Mouse (Mus musculus): ENCODE results near the gene Kpna1.
A peak's percentile ranks its signal among the peaks of the same experiment; 100 is the strongest.
"Not testable (repeated sequence)": the region's sequence is repeated elsewhere in the genome, so short reads cannot be mapped to it uniquely, and the experiment has no call there.

The Kpna1 gene

DNA sequence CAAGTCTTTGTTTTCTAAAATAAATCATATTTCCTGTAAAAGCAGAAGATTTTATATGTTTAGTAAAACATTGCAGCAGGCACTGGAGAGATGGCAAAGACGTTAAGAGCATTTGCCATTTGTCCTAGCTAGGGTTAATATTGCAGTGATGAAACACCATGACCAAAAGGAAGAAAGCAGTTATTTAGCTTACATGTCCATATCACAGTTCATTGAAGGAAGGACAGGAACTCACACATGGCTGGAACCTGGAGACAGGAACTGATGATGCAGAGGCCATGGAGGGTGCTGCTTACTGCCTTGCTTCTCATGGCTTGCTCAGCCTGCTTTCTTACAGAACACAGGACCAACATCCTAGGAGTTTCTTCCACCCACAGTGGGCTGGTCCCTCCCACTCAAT lies 13.8 kb downstream of the Kpna1 start:
- DNase-seq, result no peak

DNA sequence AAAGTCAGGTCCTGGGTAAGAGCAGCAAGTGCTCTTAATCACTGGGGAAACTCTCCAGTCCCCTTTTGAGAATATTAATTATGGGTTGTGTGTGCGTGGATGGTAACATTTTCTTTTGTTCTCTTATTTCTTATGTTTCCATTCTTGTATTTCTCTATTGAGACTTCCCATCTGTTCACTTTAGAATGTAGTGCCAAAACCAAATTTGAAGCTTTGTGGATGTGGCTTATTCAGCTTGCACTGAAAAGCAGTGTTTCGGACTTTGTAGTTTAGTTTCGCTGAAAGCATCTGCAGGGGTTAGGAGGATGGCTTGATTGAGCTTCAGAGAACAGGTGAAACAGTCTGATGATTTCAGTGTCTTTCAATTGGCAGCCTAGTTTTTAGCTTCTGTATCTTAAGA lies 14.8 kb downstream of the Kpna1 start:
- DNase-seq, result no peak

DNA sequence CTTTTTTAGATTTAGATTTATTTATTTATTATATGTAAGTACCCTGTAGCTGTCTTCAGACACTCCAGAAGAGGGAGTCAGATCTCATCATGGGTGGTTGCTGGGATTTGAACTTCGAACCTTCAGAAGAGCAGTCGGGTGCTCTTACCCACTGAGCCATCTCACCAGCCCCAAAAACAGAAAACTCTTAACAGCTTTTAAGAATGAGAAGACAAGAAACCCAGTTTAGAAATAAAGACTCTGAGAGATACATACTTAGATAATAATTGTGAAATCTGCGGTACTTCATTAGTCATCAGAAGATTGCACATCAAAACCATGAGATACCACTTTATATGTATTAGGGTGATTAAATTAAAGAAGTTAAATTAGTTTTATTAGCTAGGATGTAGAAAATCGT lies 20.3 kb downstream of the Kpna1 start:
- not testable (repeated sequence) for DNase-seq

GRCm38 (mm10) chr16:36008396-36008795 lies 29.8 kb downstream of the Kpna1 start:
- no peak for DNase-seq

DNA sequence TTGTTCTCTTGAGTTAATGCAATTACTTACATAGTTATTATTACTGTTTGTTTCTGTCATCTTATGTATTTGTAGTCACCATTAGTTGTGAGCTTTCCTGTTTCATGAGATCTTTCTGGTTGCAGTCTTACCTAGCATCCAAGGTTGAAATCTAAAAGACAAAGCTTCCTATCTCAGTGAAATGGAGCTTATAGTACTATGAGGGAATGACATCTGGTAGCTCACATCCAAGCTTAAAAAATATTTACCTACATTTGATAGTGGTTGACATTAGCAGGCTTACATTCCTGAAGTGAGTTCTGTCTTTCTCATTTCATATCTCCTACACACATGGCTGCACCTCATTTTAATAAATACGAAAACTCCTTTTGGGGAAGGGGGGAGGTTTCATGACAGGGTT lies 37.8 kb downstream of the Kpna1 start:
- no peak for DNase-seq

- DNase-seq, result not testable (repeated sequence)
Measured at GRCm38 (mm10) chr16:36028120-36028519, 49.6 kb downstream of the Kpna1 start.

GRCm38 (mm10) chr16:36040640-36041624 lies 62.4 kb downstream of the Kpna1 start, which contains the start of gene Wdr5b:
Gene Wdr5b (plus strand): TSS chr16:36041190.
- DNase-seq, result peak; percentile 95

DNA sequence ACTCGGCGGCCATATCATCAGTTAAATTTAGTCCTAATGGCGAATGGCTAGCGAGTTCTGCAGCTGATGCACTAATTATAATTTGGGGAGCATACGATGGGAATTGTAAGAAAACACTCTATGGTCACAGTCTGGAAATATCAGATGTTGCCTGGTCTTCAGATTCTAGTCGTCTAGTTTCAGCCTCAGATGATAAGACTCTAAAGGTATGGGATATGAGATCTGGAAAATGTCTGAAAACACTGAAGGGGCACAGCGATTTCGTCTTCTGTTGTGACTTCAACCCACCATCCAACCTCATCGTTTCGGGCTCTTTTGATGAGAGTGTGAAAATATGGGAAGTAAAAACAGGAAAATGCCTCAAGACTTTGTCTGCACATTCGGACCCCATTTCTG lies 63.1 kb downstream of the Kpna1 start:
- DNase-seq, result no peak

- no peak for DNase-seq
Measured at GRCm38 (mm10) chr16:36043073-36043472, 64.5 kb downstream of the Kpna1 start.

- DNase-seq, result no peak
Measured at GRCm38 (mm10) chr16:36043964-36044363, 65.4 kb downstream of the Kpna1 start.

GRCm38 (mm10) chr16:36047538-36047937 lies 69.0 kb downstream of the Kpna1 start:
- DNase-seq, result no peak

GRCm38 (mm10) chr16:36051491-36051890 lies 72.9 kb downstream of the Kpna1 start:
- no peak for DNase-seq

- no peak for DNase-seq
Measured at GRCm38 (mm10) chr16:36053524-36054275, 75.2 kb downstream of the Kpna1 start.

- DNase-seq, result no peak
Measured at GRCm38 (mm10) chr16:36054920-36055319, 76.4 kb downstream of the Kpna1 start.

GRCm38 (mm10) chr16:36056416-36056815 lies 77.9 kb downstream of the Kpna1 start:
- DNase-seq, result no peak

DNA sequence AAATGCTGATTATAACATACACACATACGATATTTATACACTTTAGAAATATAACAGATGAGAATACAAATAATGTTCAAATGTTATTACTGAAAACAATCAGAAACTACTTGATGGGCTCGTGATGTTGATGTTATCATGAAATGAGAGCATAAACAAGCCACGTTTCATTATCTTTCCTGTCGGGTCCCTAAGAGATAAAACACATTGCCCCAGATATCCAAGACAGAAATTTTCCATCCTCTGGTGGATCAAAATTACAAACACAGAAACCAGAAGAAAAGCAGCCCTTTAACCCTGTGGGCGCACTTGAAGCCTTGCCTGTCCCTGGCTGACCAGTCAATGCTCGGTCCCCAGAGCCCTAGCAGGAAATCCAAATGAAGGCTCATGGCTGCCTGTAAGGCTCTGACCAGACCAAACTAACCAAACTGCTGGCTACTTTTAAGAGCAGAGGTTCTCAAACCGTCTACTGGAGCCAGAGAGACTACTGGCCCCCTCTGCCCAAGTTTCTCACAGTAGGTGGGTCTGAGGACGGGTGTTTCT lies 79.5 kb downstream of the Kpna1 start:
- DNase-seq, result no peak

DNA sequence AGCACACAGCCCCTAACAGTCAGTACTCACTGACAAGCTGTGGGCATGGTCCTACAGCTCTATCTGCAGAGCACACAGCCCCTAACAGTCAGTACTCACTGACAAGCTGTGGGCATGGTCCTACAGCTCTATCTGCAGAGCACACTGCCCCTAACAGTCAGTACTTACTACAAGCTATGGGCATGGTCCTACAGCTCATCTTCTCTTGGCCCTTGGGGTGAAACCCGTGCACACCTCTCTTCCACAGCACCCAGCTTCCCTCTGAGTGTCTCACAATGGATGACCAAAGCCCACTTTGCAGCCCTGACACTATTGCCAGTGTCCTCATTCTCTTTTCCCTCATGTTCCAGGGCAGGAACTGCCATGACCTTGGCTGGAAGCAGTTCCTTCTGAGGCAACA lies 84.0 kb downstream of the Kpna1 start:
- not testable (repeated sequence) for DNase-seq

GRCm38 (mm10) chr16:36063315-36063714 lies 84.8 kb downstream of the Kpna1 start:
- DNase-seq, result peak; percentile 49 to 59

DNA sequence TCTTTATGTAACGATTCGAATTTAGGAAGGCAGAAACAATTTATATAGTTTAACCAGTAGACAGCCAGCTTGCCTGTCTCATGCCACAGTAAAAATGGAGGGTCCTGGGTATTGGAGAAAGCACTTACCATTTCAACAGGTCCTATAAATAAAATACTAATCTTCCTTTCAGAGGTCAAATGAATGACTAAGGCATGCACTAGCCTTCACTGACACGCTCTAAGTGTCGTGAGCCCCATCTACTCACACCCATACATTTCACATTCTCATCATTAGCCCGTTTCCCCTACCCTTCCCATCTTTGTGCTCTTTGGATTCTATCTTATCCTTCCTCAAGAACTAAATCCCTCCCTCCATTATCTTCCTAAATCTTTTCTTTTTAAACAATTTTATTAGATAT lies 86.4 kb downstream of the Kpna1 start:
- DNase-seq, result no peak

DNA sequence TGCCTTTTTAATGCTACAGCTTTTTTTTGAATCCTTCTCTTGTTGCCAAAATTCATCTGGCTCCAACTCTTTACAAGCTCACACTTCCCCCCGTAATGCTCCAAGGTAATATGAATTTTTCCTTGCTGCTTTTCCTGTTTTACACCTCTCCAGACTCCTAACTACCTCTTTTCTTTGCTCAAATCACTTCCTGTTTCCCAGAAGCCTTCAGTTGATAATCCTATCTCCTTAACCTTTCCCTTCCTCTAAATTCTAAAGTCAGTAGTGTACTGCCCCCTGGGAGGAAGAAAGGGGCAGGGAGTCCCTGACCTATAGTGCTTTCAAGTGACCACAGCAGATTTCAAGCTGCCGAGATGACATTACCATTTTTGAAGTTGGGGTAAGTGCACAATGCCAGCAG lies 89.1 kb downstream of the Kpna1 start:
- DNase-seq, result no peak

DNA sequence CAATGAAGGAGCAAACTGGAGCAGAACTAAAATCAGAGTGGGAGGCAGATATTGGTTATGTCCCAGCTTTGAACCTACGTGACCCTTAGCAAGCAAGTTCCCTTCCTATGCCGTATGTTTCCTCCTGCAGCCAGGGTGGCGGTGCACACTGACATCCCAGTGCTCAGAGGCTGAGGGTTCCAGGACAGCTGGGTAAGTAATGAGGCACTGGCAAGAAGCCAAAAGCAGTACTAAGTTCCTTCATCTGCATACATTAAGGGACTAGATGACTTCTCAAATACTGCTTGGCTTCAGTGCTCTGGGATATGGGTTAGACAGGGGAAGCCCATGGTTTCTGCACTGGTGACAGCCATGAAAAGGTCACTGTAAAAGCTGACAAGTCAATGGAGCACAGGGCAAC lies 89.8 kb downstream of the Kpna1 start:
- no peak for DNase-seq

- DNase-seq, result no peak
Measured at GRCm38 (mm10) chr16:36069819-36070575, 91.4 kb downstream of the Kpna1 start.

GRCm38 (mm10) chr16:36071071-36071449 lies 92.5 kb downstream of the Kpna1 start:
- no peak for DNase-seq
